Mouse (Mus musculus): ENCODE data around the gene Stambp. TPM values are rescaled to one million over a fixed set of nuclear protein-coding genes. Genes with fewer than 3 reads are reported as not detected.

The Stambp gene
- 30.8 and 32.0 TPM in 2 replicates for polyA plus RNA-seq (2014; fragmentation: Nextera tagmentation; extraction: Ambion mirVana)

DNA sequence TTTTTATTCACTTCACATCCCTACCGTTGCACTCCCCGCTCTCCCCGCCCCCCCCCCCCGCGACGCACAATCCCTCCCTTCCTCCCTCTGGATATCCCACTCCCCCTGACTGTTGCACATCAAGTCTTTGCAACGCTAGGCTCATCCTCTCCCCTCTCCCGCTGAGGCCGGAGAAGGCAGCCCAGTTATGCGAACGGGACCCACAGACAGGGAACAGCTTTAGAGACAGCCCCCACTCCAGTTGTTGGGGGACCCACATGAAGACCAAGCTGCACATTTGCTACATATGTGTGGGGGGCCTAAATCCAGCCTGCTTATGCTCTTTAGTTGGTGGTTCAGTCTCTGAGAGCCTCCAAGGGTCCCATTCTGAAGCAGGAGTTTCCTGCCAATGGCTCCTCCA is at the start of gene Stambp:
Gene Stambp (minus strand): TSS at position 59 of the 400 bp plus-strand sequence.
- DNase-seq (ENCODE audit: low spot score) (peak; percentile 52), ATAC-seq (ENCODE audit: low FRiP score) (peak; percentile 86)
- Histone ChIP-seq H3K9ac (ENCODE audit: low read depth, low read length) (peak within 1 kb of the TSS; percentile 79), H3K9me3 (ENCODE audit: control insufficient read depth, low read length) (no peaks in the 10 kb centered on the region), H3K4me3 (ENCODE audit: low read depth, low read length) (peak within 1 kb of the TSS; percentile 76), H3K36me3 (ENCODE audit: control insufficient read depth, insufficient read depth, low read length) (no peaks in the 10 kb centered on the region), H3K27ac (ENCODE audit: low read depth, low read length) (peak within 1 kb of the TSS; percentile 70), H3K4me2 (replicated peaks; ENCODE audit: low read depth, low read length) (peak within 1 kb of the TSS; percentile 77), H3K27me3 (ENCODE audit: control insufficient read depth, insufficient read depth, low read length) (no peaks in the 10 kb centered on the region), H3K4me1 (replicated peaks; ENCODE audit: control insufficient read depth, insufficient read depth, low read length) (peaks cover 2% of the 10 kb centered on the region; the same call in 1 of the 2 replicates)
- WGBS: 0% methylated on average over 3 of the region's 11 CpGs

DNA sequence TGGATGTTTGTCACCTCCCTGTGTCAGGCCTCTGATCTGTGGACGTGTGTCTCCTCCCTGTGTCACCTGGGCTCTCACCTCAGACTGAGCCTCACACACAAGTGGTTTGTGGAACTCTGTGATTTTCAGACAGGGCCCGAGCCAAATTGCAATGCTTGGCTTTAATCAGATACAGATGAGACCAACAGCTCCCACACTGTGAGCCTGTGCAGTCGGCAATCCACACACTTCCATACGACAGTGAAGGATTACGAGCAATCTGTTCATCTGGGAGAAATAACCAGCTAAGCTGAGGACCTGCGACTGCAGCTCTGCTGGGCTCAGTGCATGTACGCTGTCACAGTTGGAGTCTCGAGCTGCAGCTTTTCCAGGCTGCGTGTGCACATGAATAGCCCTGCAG is 47.4 kb upstream of the Stambp start:
- Histone ChIP-seq H3K4me1 (replicated peaks; ENCODE audit: control insufficient read depth, insufficient read depth, low read length) (no peaks in the 10 kb centered on the region), H3K36me3 (ENCODE audit: control insufficient read depth, insufficient read depth, low read length) (no peaks in the 10 kb centered on the region), H3K27ac (ENCODE audit: low read depth, low read length) (no peak overlapping the region), H3K9ac (ENCODE audit: low read depth, low read length) (no peak overlapping the region), H3K4me2 (replicated peaks; ENCODE audit: low read depth, low read length) (no peak overlapping the region), H3K4me3 (ENCODE audit: low read depth, low read length) (no peak overlapping the region), H3K9me3 (ENCODE audit: control insufficient read depth, low read length) (no peaks in the 10 kb centered on the region), H3K27me3 (ENCODE audit: control insufficient read depth, insufficient read depth, low read length) (no peaks in the 10 kb centered on the region)
- DNase-seq (ENCODE audit: low spot score) (no peak), ATAC-seq (ENCODE audit: low FRiP score) (no peak)
- WGBS: 64% methylated on average over 9 of the region's 9 CpGs

DNA sequence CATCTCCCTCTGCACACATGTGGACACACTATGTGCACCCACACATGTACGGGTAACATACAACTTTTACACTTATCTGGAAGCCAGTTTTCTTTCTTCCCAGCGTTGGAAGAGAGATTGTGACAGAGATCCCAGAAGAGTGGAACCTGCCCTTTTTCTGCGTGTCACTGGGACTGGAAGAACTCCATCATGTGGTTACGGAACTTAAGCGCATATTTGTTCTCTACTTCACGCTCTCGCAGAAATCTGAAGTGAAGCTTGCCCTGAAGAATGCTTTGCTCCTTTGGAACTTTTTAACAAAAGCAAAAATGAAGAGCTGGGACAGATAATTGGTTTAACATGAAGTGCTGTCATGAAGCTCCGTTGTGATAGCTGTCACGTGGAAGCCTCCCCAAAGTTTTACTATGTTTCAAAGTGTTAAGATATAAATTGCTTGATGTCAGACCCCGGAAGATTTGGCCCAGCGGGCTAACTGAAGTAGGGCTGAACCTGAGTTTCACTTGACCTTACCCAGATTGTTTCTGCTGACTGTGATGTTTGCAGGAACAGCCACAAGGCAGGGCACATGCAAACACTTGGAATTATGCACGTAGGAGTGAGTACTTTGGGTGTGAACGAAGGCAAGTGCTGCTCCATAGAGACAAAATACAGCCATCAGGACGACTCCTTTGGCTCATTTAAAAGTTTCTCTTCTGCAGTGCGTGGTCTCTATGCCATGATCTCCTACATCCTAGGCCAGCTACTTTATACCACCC is 45.2 kb upstream of the Stambp start:
- Histone ChIP-seq H3K9me3 (ENCODE audit: control insufficient read depth, low read length) (no peaks in the 10 kb centered on the region), H3K4me1 (replicated peaks; ENCODE audit: control insufficient read depth, insufficient read depth, low read length) (no peaks in the 10 kb centered on the region), H3K4me3 (ENCODE audit: low read depth, low read length) (no peak overlapping the region), H3K27ac (ENCODE audit: low read depth, low read length) (no peak overlapping the region), H3K36me3 (ENCODE audit: control insufficient read depth, insufficient read depth, low read length) (no peaks in the 10 kb centered on the region), H3K4me2 (replicated peaks; ENCODE audit: low read depth, low read length) (no peak overlapping the region), H3K27me3 (ENCODE audit: control insufficient read depth, insufficient read depth, low read length) (no peaks in the 10 kb centered on the region), H3K9ac (ENCODE audit: low read depth, low read length) (no peak overlapping the region)
- DNase-seq (ENCODE audit: low spot score): no peak
- no peak for ATAC-seq (ENCODE audit: low FRiP score)
- WGBS: 88% methylated on average over 15 of the region's 15 CpGs

DNA sequence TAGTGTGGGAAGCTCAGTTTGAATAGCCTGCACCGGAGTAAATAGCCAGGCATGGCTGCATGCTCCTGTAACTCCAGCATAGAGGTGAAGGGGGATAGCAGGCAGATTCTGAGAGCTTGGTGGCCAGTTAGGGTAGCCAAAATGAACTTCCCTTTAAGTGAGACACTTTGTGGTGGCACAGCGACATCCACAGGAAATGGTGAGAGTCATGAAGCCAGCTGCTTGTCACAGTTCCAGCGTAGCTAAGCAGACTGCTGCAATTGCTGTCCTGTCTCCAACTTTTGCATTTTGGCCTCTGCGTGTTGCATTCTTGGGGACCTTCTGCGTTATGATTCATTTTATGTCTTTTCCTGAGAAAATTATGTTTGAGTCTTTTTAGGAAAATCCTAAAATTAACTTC is 44.0 kb upstream of the Stambp start:
- Histone ChIP-seq H3K9me3 (ENCODE audit: control insufficient read depth, low read length) (no peaks in the 10 kb centered on the region), H3K27me3 (ENCODE audit: control insufficient read depth, insufficient read depth, low read length) (no peaks in the 10 kb centered on the region), H3K36me3 (ENCODE audit: control insufficient read depth, insufficient read depth, low read length) (no peaks in the 10 kb centered on the region), H3K4me2 (replicated peaks; ENCODE audit: low read depth, low read length) (no peak overlapping the region), H3K4me1 (replicated peaks; ENCODE audit: control insufficient read depth, insufficient read depth, low read length) (no peaks in the 10 kb centered on the region), H3K4me3 (ENCODE audit: low read depth, low read length) (no peak overlapping the region), H3K9ac (ENCODE audit: low read depth, low read length) (no peak overlapping the region), H3K27ac (ENCODE audit: low read depth, low read length) (no peak overlapping the region)
- 87% methylated on average over 5 of the region's 5 CpGs for WGBS
- ATAC-seq (ENCODE audit: low FRiP score) (no peak), DNase-seq (ENCODE audit: low spot score) (no peak)

DNA sequence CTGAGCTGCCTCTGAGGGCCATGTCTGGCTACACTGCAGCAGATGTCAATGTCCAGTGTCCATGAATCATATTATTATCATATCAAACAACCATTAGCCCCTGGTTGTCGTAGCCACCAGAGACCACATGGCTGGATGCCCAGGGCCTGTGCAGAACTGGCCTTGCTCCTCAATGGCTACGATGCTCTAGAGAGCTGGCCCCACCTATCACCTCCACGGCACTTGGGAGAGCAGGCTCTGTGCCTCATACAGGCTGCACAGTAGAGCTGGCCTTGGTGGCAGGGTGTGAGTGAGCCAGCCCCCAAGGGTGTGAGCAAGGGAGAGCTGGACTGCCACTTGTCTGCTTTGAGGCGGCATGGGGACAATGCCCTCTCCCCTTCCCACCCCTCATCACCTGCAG is 41.9 kb upstream of the Stambp start:
- 87% methylated on average over 4 of the region's 4 CpGs for WGBS
- no peak for ATAC-seq (ENCODE audit: low FRiP score)

DNA sequence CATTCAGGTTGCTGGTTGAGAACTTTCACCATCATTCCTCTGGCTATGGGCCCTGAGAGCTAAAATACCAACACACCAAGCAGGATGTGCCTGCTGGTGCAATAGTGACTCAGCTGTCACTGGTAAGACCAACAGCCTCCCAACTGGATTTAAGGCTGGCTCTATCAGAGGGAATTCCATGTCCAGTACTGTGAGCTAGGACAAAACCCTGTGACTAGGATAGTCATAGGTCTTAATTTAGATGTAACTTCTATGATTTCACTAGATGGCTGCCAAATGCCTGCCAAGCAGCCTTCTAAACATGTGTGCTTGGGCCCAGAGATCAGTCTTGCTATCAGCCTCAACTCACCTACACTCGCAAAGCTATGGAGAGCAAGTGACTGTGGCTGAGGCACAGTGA is 40.4 kb upstream of the Stambp start:
- H3K4me3 ChIP-seq (ENCODE audit: low read depth, low read length): no peak overlapping the region
- H3K27me3 ChIP-seq (ENCODE audit: control insufficient read depth, insufficient read depth, low read length): no peaks in the 10 kb centered on the region
- H3K9me3 ChIP-seq (ENCODE audit: control insufficient read depth, low read length): no peaks in the 10 kb centered on the region
- H3K27ac ChIP-seq (ENCODE audit: low read depth, low read length): no peak overlapping the region
- H3K4me1 ChIP-seq (replicated peaks; ENCODE audit: control insufficient read depth, insufficient read depth, low read length): no peaks in the 10 kb centered on the region
- H3K9ac ChIP-seq (ENCODE audit: low read depth, low read length): no peak overlapping the region
- no peak overlapping the region for H3K4me2 ChIP-seq (replicated peaks; ENCODE audit: low read depth, low read length)
- H3K36me3 ChIP-seq (ENCODE audit: control insufficient read depth, insufficient read depth, low read length): no peaks in the 10 kb centered on the region
- ATAC-seq (ENCODE audit: low FRiP score) (no peak), DNase-seq (ENCODE audit: low spot score) (no peak)
- 94% methylated on average over 1 of the region's 1 CpGs for WGBS

More for the DNA sequence above, 41.9 kb upstream of the Stambp start:
- Histone ChIP-seq H3K27ac (ENCODE audit: low read depth, low read length) (no peak overlapping the region), H3K36me3 (ENCODE audit: control insufficient read depth, insufficient read depth, low read length) (no peaks in the 10 kb centered on the region), H3K27me3 (ENCODE audit: control insufficient read depth, insufficient read depth, low read length) (no peaks in the 10 kb centered on the region), H3K9ac (ENCODE audit: low read depth, low read length) (no peak overlapping the region), H3K4me1 (replicated peaks; ENCODE audit: control insufficient read depth, insufficient read depth, low read length) (no peaks in the 10 kb centered on the region), H3K4me2 (replicated peaks; ENCODE audit: low read depth, low read length) (no peak overlapping the region), H3K9me3 (ENCODE audit: control insufficient read depth, low read length) (no peaks in the 10 kb centered on the region), H3K4me3 (ENCODE audit: low read depth, low read length) (no peak overlapping the region)
- no peak for DNase-seq (ENCODE audit: low spot score)

DNA sequence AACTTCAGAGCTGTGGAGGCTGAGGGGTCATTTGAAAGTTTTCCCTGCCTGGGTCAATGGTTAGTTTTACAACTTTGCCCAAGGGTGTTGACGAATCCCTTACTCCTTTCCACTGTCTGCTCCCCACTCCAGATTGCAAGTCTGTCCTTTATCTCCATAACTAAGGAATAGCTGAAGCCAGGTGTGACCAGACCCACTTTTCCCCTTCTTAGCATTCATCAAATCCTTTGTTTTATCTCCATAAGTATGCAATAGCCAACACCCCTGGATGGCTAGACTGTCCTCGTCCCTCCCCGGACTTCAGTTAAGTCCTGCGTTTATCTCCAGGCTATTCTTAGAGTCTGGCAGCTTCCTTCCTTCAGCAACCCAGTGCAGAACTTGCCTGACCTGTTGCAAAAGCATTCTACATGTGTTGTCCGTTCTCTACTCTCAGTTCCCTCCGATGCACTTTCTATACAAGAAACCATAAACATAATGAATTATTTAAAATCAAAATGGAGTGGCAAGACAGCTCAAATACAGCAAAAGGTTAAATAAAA is 27.2 kb upstream of the Stambp start:
- no peak for ATAC-seq (ENCODE audit: low FRiP score)
- DNase-seq (ENCODE audit: low spot score): no peak
- Histone ChIP-seq H3K4me3 (ENCODE audit: low read depth, low read length) (no peak overlapping the region), H3K27ac (ENCODE audit: low read depth, low read length) (no peak overlapping the region), H3K9me3 (ENCODE audit: control insufficient read depth, low read length) (no peaks in the 10 kb centered on the region), H3K4me1 (replicated peaks; ENCODE audit: control insufficient read depth, insufficient read depth, low read length) (no peaks in the 10 kb centered on the region), H3K27me3 (ENCODE audit: control insufficient read depth, insufficient read depth, low read length) (no peaks in the 10 kb centered on the region), H3K36me3 (ENCODE audit: control insufficient read depth, insufficient read depth, low read length) (no peaks in the 10 kb centered on the region), H3K4me2 (replicated peaks; ENCODE audit: low read depth, low read length) (no peak overlapping the region), H3K9ac (ENCODE audit: low read depth, low read length) (no peak overlapping the region)
- 89% methylated on average over 6 of the region's 6 CpGs for WGBS

DNA sequence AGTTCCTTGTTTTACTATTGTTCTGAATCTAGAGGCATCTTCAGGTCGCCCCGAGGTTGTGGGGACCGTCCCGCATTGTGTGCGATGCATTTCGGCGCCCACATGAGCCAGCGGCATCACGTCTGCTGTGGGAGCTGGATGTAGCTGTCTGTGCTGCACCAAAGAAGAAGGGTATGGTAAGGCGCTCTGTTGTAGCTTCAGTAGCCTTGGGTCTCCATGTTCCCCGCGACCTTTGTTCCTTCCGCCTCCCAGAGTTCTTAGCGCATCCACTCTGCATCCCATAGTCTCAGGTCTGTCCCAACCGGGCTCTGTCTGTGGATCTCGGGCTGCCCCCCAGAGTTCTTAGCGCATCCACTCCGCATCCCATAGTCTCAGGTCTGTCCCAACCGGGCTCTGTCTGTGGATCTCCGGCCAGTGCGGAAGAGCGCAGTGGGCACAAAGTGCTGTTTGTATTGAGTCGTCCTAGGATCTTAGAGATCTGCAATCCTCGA is 26.6 kb upstream of the Stambp start:
- Histone ChIP-seq H3K9ac (ENCODE audit: low read depth, low read length) (peak overlapping the region; percentile 45; the same call in 1 of the 2 replicates), H3K27ac (ENCODE audit: low read depth, low read length) (no peak overlapping the region), H3K27me3 (ENCODE audit: control insufficient read depth, insufficient read depth, low read length) (no peaks in the 10 kb centered on the region), H3K4me3 (ENCODE audit: low read depth, low read length) (peak overlapping the region; percentile 31), H3K4me1 (replicated peaks; ENCODE audit: control insufficient read depth, insufficient read depth, low read length) (no peaks in the 10 kb centered on the region), H3K36me3 (ENCODE audit: control insufficient read depth, insufficient read depth, low read length) (no peaks in the 10 kb centered on the region), H3K4me2 (replicated peaks; ENCODE audit: low read depth, low read length) (peak overlapping the region; percentile 43), H3K9me3 (ENCODE audit: control insufficient read depth, low read length) (no peaks in the 10 kb centered on the region)
- ATAC-seq (ENCODE audit: low FRiP score) (0 out of 2 replicates have a peak, but pooled peaks have one; percentile 60), DNase-seq (ENCODE audit: low spot score) (peak; percentile 41)
- 35% methylated on average over 24 of the region's 24 CpGs for WGBS

DNA sequence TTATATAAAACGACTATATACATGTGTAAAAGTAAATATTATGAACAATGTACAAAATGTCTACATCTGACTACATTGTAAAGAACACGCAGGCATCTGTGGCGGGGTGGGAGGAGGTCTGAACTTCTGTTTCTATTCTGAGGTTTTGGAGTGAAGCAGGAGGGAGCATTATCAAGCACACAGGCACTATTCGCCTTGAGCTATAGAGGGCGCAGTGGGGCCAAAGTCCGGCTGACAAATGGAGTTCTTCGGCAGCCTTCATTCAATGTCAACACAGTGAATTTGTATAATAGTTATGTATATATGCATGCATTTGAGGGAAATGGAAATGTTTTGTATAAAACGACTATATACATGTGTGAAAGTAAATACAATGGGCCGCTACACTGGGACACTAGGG is 26.1 kb upstream of the Stambp start:
- no peaks in the 10 kb centered on the region for H3K9me3 ChIP-seq (ENCODE audit: control insufficient read depth, low read length)
- peak; percentile 40 for ATAC-seq (ENCODE audit: low FRiP score)
- no peaks in the 10 kb centered on the region for H3K36me3 ChIP-seq (ENCODE audit: control insufficient read depth, insufficient read depth, low read length)
- peak overlapping the region; percentile 31 for H3K4me3 ChIP-seq (ENCODE audit: low read depth, low read length)
- 7% methylated on average over 9 of the region's 9 CpGs for WGBS
- H3K9ac ChIP-seq (ENCODE audit: low read depth, low read length): peak overlapping the region; percentile 45; the same call in 1 of the 2 replicates
- no peak overlapping the region for H3K27ac ChIP-seq (ENCODE audit: low read depth, low read length)
- H3K4me2 ChIP-seq (replicated peaks; ENCODE audit: low read depth, low read length): peak overlapping the region; percentile 43
- peak; percentile 81 for DNase-seq (ENCODE audit: low spot score)
- no peaks in the 10 kb centered on the region for H3K27me3 ChIP-seq (ENCODE audit: control insufficient read depth, insufficient read depth, low read length)
- H3K4me1 ChIP-seq (replicated peaks; ENCODE audit: control insufficient read depth, insufficient read depth, low read length): no peaks in the 10 kb centered on the region
